Mouse (Mus musculus) v-Abl transformed pro-B cells (cell line): ENCODE data around the gene Zfand3.

Experiments
- in situ Hi-C, 2 experiments: fragments of 400-800 bp; cut with MboI; formaldehyde crosslinking; loops; one replicate each; pipeline ENCODE4 v1.15.1; 2025; ENCODE audit not compliant: unreplicated experiment in 2 of 2

The Zfand3 gene

DNA sequence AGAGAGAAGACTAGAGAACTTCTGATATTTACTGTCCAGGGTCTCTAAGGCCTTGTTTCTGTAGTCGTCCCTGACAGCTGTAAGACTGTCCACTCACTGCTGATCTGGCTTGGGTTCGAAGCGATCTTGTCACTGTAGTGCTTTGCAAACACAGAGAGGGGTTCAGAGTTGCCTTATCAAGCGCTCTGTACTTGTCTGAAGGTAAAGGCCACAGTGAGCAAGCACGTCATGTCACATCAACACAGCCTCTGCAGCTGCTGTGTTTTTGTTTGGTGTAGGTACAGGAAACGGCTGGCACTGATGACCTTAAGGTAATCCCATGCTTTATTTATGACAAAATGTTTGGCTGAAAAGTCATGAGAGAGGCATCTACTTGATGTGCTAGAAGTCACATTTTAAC is 139.6 kb downstream of the Zfand3 start:
- in situ Hi-C loops = no loop called here

GRCm38 (mm10) chr17:30145596-30146149 is 141.1 kb downstream of the Zfand3 start:
- in situ Hi-C loops = no loop called here

- in situ Hi-C loops = no loop called here
These were observed 142.0 kb downstream of the Zfand3 start for GRCm38 (mm10) chr17:30146555-30146954.

- in situ Hi-C loops = no loop called here
These were observed 143.4 kb downstream of the Zfand3 start for GRCm38 (mm10) chr17:30147897-30148296.

GRCm38 (mm10) chr17:30148320-30148719 is 143.8 kb downstream of the Zfand3 start:
- in situ Hi-C loops = no loop called here

- in situ Hi-C loops = no loop called here
These were observed 145.4 kb downstream of the Zfand3 start for GRCm38 (mm10) chr17:30149911-30150310.

- in situ Hi-C loops = no loop called here
These were observed 149.6 kb downstream of the Zfand3 start for GRCm38 (mm10) chr17:30154144-30154543.

- in situ Hi-C loops = no loop called here
These were observed 150.3 kb downstream of the Zfand3 start for GRCm38 (mm10) chr17:30154861-30155260.

GRCm38 (mm10) chr17:30155411-30155925 is 150.9 kb downstream of the Zfand3 start:
- in situ Hi-C loops = no loop called here

DNA sequence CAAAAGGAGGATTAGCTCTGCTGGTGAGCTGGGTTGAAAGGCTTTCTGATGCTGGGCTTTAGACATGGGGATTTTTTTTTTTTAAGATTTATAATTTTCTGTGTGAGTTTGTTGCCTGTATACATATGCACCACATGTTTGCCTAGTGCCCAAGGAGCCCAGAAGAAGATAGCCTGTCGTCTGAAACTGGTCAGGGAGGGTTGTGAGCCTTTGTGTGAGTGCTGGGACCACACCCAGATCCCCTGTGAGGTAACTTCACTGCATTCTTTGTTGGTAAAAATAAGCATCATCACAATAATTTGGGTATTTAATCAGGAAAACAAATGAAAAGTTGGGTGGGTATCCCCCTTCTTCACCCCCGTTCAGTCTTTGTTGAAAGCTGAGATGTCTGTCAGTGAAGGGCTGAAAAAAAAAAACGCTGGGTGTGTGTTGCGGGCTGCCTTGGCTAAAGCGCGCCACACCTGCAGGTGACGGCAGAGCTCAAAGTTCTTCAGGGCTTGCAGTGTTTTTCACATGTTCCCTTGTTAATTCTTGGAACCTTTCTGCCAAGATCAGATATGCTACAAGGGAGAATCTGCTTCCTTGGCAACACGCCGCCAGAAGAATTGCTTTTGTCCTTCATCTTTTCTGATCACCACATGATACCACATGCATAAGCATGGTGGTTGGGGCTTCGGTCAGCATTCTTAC is 154.0 kb downstream of the Zfand3 start:
- in situ Hi-C loops = no loop called here

GRCm38 (mm10) chr17:30159341-30159740 is 154.8 kb downstream of the Zfand3 start:
- in situ Hi-C loops = no loop called here

GRCm38 (mm10) chr17:30160823-30161432 is 156.4 kb downstream of the Zfand3 start:
- in situ Hi-C loops = no loop called here

GRCm38 (mm10) chr17:30162983-30163382 is 158.4 kb downstream of the Zfand3 start:
- in situ Hi-C loops = no loop called here

GRCm38 (mm10) chr17:30163793-30164192 is 159.3 kb downstream of the Zfand3 start:
- in situ Hi-C loops = no loop called here

- in situ Hi-C loops = no loop called here
These were observed 160.3 kb downstream of the Zfand3 start for GRCm38 (mm10) chr17:30164818-30165217.

GRCm38 (mm10) chr17:30177435-30177834 is 172.9 kb downstream of the Zfand3 start:
- in situ Hi-C loops = no loop called here

- in situ Hi-C loops = no loop called here
These were observed 173.9 kb downstream of the Zfand3 start for GRCm38 (mm10) chr17:30178402-30178801.

DNA sequence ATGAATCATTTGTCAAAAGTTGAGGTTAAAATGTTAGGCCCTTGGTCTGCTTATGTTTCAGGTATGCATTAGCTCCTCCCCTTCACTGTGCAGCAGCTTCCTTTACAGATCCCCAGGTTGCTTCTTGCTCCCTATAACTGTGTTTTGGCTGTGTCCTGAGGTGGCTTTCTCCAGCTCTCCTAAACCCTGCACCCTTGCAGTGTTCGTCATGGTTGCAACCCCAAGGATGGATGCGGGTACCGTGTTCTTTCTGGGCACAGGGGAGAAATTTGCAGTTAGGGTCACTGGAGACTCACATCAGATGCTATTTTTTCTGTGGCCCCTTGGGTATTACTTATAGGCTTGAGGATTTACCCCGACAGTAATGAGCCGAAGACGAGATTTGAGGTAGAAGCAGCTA is 175.7 kb downstream of the Zfand3 start:
- in situ Hi-C loops = no loop called here

- in situ Hi-C loops = no loop called here
These were observed 177.0 kb downstream of the Zfand3 start for GRCm38 (mm10) chr17:30181554-30181953.

- in situ Hi-C loops = no loop called here
These were observed 177.5 kb downstream of the Zfand3 start for GRCm38 (mm10) chr17:30182063-30182462.

GRCm38 (mm10) chr17:30183561-30183960 is 179.0 kb downstream of the Zfand3 start:
- in situ Hi-C loops = no loop called here

DNA sequence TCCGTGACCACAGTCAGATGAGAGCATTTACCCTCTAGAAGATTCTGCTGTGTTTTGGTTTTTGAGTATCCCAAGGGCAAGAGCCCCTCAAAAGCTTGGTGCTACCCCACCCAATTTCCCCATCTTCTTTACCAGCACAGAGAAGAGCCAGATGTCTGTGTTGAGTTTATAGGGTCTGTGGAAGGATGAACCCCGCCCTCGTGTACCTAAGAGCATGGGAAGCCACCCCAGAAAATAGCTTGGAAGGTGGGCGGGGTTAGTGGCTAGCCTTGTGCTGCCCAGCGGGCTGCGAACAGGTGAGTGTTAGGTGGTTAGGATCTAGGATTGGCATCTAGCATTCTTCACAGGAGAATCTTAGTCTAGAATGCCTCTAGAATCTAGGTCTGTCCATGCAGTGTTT is 182.6 kb downstream of the Zfand3 start:
- in situ Hi-C loops = no loop called here
